Mouse (Mus musculus): ENCODE data around the gene Sdc1. TPM values are rescaled to one million over a fixed set of nuclear protein-coding genes. Genes with fewer than 3 reads are reported as not detected.

Gene Sdc1
- total and polyA plus RNA-seq, 3 experiments, result 1.7 to 5.3 (median 2.6) TPM

- no peak for TF ChIP-seq JUND (conservative IDR thresholded peaks at IDR 0.05; ENCODE audit: low read depth, low read length)
- TF ChIP-seq EP300 (IDR thresholded peaks at IDR 0.05; ENCODE audit: low read length), result no peak
- TF ChIP-seq UBTF (IDR thresholded peaks at IDR 0.05; ENCODE audit: low read depth, low read length), result no peak
- TF ChIP-seq USF1 (IDR thresholded peaks at IDR 0.05; ENCODE audit: low read depth, low read length), result no peak
- no peak for TF ChIP-seq GABPA (IDR thresholded peaks at IDR 0.05; ENCODE audit: insufficient replicate concordance, low read depth, low read length)
- no peak for TF ChIP-seq CHD1 (IDR thresholded peaks at IDR 0.05; ENCODE audit: low read depth, low read length)
- TF ChIP-seq CTCF (conservative IDR thresholded peaks at IDR 0.05 in 1 of 2, IDR thresholded peaks at IDR 0.05 in 1 of 2; ENCODE audit: low read depth in 2 of 2, low read length in 2 of 2), result no peak
- TF ChIP-seq MYC (IDR thresholded peaks at IDR 0.05; ENCODE audit: low read depth, low read length), result no peak
- no peak for TF ChIP-seq RAD21 (IDR thresholded peaks at IDR 0.05; ENCODE audit: low read depth, low read length)
- no peak for TF ChIP-seq ETS1 (conservative IDR thresholded peaks at IDR 0.05; ENCODE audit: low read depth, low read length)
- TF ChIP-seq MEF2A (IDR thresholded peaks at IDR 0.05; ENCODE audit: borderline replicate concordance, low read depth, low read length), result no peak
- no peak for TF ChIP-seq IRF4 (IDR thresholded peaks at IDR 0.05; ENCODE audit: low read depth, low read length)
- TF ChIP-seq JUN (IDR thresholded peaks at IDR 0.05; ENCODE audit: insufficient read depth, low read depth, low read length), result no peak
- no peak for DNase-seq (ENCODE audit: extremely low read depth)
- in situ Hi-C loops (cut with MboI; ENCODE audit: low pct_ligation_motif_present, low pct_unique_long_range_greater_than_20kb, low sequenced_read_pairs) (no loop called here), dilution Hi-C loops (cut with MboI; ENCODE audit: extremely low pct_ligation_motif_present, extremely low pct_unique_long_range_greater_than_20kb, low sequenced_read_pairs) (no loop called here)
- Histone ChIP-seq H3K9me3 (replicated peaks; ENCODE audit: low read length) (peaks cover 6% of the 10 kb centered on the region), H3K79me2 (replicated peaks; ENCODE audit: control insufficient read depth, extremely low read depth, insufficient read depth, poor library complexity, severe bottlenecking) (no peaks in the 10 kb centered on the region), H3K27ac (ENCODE audit: insufficient read depth, low read depth) (no peak overlapping the region), H3K4me2 (ENCODE audit: insufficient read depth, low read depth, poor library complexity, severe bottlenecking) (no peak overlapping the region), H3K4me3 (replicated peaks in 1 of 3; ENCODE audit: low read depth in 2 of 3, low read length in 2 of 3, poor library complexity in 1 of 3) (no peak overlapping the region), H3K4me1 (ENCODE audit: control insufficient read depth in 1 of 2, insufficient read depth in 2 of 2) (no peaks in the 10 kb centered on the region), H3K27me3 (replicated peaks) (no peaks in the 10 kb centered on the region), H3K9ac (ENCODE audit: insufficient read depth, low read depth) (no peak overlapping the region), H3K36me3 (replicated peaks in 1 of 2; ENCODE audit: control insufficient read depth in 1 of 2, insufficient read depth in 1 of 2, low read length in 1 of 2) (peaks cover 0 to 28% of the 10 kb centered on the region in 2 experiments)
These were observed 11.3 kb upstream of the Sdc1 start for GRCm38 (mm10) chr12:8759779-8760178.

GRCm38 (mm10) chr12:8760561-8760960, 10.6 kb upstream of the Sdc1 start:
- TF ChIP-seq ETS1 (conservative IDR thresholded peaks at IDR 0.05; ENCODE audit: low read depth, low read length) (no peak), BHLHE40 (IDR thresholded peaks at IDR 0.05; ENCODE audit: low read depth, low read length) (no peak), CHD1 (IDR thresholded peaks at IDR 0.05; ENCODE audit: low read depth, low read length) (no peak), ZNF384 (IDR thresholded peaks at IDR 0.05; ENCODE audit: low read depth, low read length) (no peak)
- Histone ChIP-seq H3K4me2 (ENCODE audit: insufficient read depth, low read depth, poor library complexity, severe bottlenecking) (no peak overlapping the region), H3K36me3 (replicated peaks in 1 of 2; ENCODE audit: control insufficient read depth in 1 of 2, insufficient read depth in 1 of 2, low read length in 1 of 2) (peaks cover 0 to 21% of the 10 kb centered on the region in 2 experiments), H3K27me3 (replicated peaks) (no peaks in the 10 kb centered on the region), H3K4me3 (replicated peaks in 1 of 3; ENCODE audit: low read depth in 2 of 3, low read length in 2 of 3, poor library complexity in 1 of 3) (no peak overlapping the region), H3K4me1 (ENCODE audit: control insufficient read depth in 1 of 2, insufficient read depth in 2 of 2) (no peaks in the 10 kb centered on the region), H3K27ac (ENCODE audit: insufficient read depth, low read depth) (no peak overlapping the region), H3K79me2 (replicated peaks; ENCODE audit: control insufficient read depth, extremely low read depth, insufficient read depth, poor library complexity, severe bottlenecking) (no peaks in the 10 kb centered on the region), H3K9ac (ENCODE audit: insufficient read depth, low read depth) (no peak overlapping the region), H3K9me3 (replicated peaks; ENCODE audit: low read length) (peaks cover 6% of the 10 kb centered on the region)
- DNase-seq (ENCODE audit: extremely low read depth), result no peak
- dilution Hi-C loops (cut with MboI; ENCODE audit: extremely low pct_ligation_motif_present, extremely low pct_unique_long_range_greater_than_20kb, low sequenced_read_pairs), result no loop called here
- in situ Hi-C loops (cut with MboI; ENCODE audit: low pct_ligation_motif_present, low pct_unique_long_range_greater_than_20kb, low sequenced_read_pairs), result no loop called here

All from CH12.LX (cell line).